Mouse (Mus musculus) lung, postnatal 0 days (tissue): ENCODE results near the gene Pde6d.

Experiments used
- CTCF ChIP-seq: IDR thresholded peaks from 2 replicates; pipeline ENCODE4 v1.5.1; 2016; ENCODE audit warnings: antibody characterized with exemption, mild to moderate bottlenecking
- EP300 ChIP-seq: IDR thresholded peaks from 2 replicates; pipeline ENCODE4 v1.6.1; 2016; ENCODE audit warnings: antibody characterized with exemption, mild to moderate bottlenecking, control low read depth

DNA sequence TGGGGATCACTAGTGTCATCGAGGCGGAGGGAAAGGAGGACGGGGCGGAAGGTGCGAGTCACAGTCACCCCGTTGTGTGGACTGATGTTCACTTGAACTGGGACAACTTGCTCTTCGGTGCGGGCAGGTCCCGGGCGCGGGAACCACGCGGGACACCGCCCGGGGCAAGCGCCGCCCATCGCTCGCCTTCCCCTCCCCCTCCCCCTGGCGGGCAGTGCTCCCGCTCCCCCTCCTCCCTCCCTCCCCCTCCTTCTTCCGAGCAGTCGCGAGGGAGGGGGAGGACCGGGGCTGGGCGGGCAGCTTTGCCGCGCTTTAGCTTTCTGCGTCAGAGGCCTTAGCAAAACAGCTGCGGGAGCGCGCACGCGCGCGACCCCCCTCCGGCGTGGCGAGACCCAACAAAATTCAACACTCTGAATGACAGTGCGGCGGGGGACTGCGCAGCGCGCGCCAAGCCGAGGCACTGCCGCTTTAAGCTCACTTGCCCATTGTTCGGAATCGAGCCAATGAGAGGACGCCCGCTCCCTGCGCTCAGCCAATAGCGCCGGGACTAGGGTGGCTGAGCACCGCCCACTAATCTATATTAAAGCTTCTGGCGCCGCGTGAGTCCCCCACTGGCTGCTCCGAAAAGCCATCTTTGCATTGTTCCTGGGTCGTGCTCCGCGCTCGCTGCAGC is 56.2 kb downstream of the Pde6d start, which contains the start of gene Ptma:
- TF ChIP-seq CTCF (0 out of 2 replicates have a peak, but pooled peaks have one; percentile 4), EP300 (no peak; the same call in 1 of the 2 replicates)
